Mouse (Mus musculus) erythroblast, adult 5-6 weeks (primary cell): ENCODE results near the gene Erbin. TPM values are rescaled to one million over a fixed set of nuclear protein-coding genes. Genes with fewer than 3 reads are reported as not detected.

Experiments used
- ATAC-seq: replicated peaks from 2 replicates; pipeline ENCODE4 v1.8.0; 2016; ENCODE audit warnings: moderate number of reproducible peaks, mild to moderate bottlenecking, moderate TSS enrichment, inconsistent platforms; ENCODE audit not compliant: poor library complexity, low FRiP score, severe bottlenecking
- total RNA-seq, 2 experiments: library from RNA; stranded (forward) in 1 of 2; stranded (reverse) in 1 of 2; fragments of 150-400 nt in 1 of 2; fragments of 200-764, 138-1000 nt in 1 of 2; gene quantifications; 2 replicates each; pipeline versions ENCODE4 v1.2.3 to v1.2.4; 2015 to 2017; ENCODE audit warnings: low replicate concordance in 2 of 2

Gene Erbin
- 55.4 and 57.3 TPM in 2 replicates for total RNA-seq (2015; ENCODE audit: low replicate concordance)
- 58.1 and 63.9 TPM in 2 replicates for total RNA-seq (2017; ENCODE audit: low replicate concordance)

DNA sequence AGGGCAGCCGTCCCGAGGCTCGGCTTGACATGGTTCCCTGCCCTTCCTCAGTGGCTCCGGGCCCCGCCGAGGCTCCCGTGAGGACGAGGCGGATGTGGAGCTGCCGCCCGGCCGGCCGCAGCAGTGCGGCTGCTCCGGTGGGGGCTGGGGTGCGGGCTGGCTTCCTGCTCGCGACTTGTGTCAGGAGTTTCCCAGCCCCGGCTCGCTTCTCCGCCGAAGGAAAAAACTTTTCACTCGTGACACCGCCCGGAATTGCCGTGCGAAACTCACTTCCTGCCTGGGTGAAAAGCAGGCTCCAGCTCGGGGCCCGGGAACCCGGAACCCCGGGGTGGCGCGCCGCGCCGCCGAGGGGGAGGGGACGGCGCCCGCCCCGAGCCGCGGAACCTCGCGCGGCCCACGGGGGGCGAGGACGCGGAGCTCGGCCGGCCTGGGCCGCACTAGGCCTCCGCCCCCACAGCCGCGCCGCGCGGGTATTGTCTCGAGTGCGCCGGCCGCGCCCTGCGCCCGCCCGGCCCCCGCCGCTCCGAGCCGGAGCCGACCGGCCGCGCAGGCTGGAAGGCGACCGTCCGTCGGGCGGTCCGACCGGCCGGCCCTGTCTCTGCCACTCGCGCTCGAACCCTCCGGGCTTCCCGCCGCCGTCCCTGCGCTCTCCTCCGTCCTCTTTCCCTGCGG, at the start of gene Erbin:
Gene Erbin (minus strand): TSS at position 254 of the 672 bp plus-strand sequence.
- ATAC-seq = peak; percentile 60

- ATAC-seq = no peak
Observed at GRCm38 (mm10) chr13:103969912-103970311, 49.6 kb upstream of the Erbin start.

- no peak for ATAC-seq
Observed at GRCm38 (mm10) chr13:103967987-103968386, 47.7 kb upstream of the Erbin start.

DNA sequence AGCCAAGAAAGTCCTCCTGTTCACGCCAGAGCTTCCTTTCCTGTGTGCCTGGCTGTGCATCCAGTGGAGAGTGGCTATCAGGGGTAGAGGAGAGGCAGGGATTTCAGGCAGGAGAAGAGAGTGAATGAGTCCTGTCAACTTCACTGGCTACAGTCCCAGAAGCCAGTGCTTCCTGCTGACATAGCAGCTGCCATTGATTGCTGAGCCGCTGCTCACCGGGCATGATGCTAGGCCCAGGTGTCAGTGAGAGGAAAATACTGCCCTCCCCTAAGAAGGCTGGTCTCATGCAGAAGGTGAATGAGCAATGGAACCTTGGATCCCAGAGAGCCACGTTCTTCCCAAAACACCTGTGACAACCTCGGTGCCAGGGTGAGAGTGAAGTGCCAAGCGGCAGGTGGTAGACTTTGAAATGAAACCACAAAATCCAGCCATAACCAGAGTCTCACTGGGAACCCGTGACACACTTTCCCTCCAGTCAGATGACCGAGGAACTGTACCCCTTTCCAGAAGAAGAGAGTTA, 46.4 kb upstream of the Erbin start:
- no peak for ATAC-seq

DNA sequence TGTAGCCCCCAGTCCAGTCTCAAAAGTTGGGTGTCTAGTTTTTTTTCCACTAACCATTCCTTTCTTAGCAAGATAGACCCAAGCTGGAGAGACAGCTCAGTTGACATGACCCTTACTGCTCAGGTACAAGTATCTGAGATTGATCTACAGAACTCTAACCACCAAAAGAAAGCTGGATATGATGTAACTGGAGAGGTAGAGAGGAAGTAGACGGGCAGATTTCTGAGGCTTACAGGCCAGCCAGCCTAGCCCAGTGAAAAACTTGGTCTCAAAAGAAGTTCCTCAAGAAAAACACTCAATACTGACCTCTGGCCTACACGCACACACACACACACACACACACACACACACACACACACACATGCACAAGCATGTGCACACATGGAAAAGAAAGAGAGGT, 44.9 kb upstream of the Erbin start:
- no peak for ATAC-seq

DNA sequence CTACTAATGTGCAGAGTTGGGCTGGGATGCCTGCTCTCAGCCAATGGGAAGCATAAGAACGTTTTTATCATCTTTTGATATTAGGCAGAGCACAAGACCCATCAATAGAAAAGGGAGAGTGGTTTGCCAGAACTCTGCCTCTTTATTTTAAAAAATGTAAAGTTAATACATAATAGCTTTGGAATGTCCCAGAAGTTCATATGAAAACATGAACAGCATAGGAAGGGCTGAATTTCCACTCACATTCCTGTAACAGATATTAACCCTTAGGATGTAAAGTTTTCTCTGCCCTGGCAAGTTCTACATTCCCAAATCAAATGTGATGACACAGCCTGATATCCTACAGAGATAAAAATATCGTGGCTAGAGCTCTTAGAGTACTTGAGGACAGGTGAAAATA, 42.8 kb upstream of the Erbin start:
- ATAC-seq = no peak

DNA sequence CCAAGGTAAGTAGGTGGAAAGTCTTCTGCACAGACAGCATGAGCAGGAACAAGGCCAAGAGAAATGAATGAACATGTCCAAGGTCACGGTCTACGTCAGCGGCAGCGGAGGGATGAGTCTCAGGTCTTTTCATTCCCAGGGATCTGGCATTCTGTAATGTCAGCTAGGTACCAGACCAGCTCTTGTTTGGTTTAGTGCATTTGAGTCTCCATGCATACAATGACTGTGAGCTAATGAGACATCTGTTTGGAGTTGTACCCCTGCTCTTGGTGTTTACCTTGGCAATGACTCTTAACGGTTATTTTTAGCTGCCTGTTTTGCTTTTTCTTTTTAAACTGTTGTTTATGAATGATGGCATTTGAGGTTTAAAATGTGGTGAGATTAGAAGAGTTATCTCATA, 39.5 kb upstream of the Erbin start:
- no peak for ATAC-seq

DNA sequence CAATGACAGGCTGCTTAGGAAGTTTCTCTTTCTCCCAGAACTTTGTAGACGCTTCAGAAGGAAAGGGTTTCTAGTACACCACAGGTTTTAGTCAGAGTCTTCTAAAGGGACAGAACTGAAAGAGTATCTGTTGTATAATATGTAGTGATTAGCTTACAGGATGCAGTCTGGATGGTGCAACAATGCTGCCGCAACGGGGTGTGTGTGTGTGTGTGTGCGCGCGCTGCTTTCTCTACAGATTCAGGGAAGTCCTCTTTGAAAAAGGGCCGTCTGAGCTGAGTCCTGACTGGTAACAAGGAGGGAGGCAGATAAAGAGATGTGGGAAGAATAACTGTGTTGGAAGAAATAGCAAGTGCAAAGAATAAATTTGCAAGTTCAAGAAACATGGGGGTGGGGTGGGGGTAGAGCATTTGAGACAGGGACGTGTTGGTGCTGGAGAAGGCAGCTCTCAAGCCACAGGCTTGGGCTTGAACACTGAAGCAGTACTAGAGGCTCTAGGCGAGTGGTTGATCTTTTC, 38.4 kb upstream of the Erbin start:
- no peak for ATAC-seq

- ATAC-seq = no peak
Observed at GRCm38 (mm10) chr13:103957175-103957940, 37.0 kb upstream of the Erbin start.

GRCm38 (mm10) chr13:103955652-103956051, 35.3 kb upstream of the Erbin start:
- no peak for ATAC-seq

DNA sequence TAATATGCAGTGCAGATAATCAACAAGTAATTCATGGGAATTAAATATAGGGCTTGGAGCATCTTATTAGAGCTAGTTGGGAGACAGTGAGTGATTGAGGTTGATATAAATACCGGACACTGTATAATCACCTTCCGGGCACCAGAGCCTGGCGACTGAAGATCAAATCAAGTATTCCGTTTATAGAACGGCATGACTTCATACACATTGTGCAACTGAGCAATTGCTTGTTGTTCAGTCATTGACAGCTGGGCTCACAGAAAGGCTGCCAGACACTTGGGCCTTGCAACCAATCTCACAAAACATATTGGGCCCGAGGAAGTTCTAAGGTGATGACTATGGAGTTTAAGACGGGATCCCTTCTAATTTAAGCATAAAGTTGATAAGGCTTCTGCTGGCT, 31.1 kb upstream of the Erbin start:
- ATAC-seq = no peak

DNA sequence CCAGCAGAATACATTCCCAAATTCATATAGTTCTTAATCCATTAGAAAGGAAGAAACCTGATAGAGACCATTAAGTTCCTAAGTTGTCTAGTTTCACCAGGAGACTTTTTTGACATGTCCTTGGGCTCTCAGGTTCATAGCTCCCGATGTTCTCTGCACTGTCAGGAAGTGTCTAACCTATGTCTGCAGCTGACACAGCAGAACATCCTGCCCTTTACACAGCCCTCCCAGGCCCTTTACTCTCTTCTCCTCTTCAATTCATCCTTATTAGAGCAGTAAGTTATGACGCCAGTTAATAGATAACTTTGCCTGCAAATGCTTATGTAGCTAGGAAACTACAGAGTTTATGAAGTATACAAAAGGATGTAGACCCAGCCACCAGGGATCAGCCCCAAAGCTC, 20.5 kb upstream of the Erbin start:
- ATAC-seq = no peak

- no peak for ATAC-seq
Observed at GRCm38 (mm10) chr13:103924586-103924985, 4.3 kb upstream of the Erbin start.

- ATAC-seq = no peak
Observed at GRCm38 (mm10) chr13:103923402-103924065, 3.2 kb upstream of the Erbin start.

- no peak for ATAC-seq
Observed at GRCm38 (mm10) chr13:103921831-103922380, 1.6 kb upstream of the Erbin start.

DNA sequence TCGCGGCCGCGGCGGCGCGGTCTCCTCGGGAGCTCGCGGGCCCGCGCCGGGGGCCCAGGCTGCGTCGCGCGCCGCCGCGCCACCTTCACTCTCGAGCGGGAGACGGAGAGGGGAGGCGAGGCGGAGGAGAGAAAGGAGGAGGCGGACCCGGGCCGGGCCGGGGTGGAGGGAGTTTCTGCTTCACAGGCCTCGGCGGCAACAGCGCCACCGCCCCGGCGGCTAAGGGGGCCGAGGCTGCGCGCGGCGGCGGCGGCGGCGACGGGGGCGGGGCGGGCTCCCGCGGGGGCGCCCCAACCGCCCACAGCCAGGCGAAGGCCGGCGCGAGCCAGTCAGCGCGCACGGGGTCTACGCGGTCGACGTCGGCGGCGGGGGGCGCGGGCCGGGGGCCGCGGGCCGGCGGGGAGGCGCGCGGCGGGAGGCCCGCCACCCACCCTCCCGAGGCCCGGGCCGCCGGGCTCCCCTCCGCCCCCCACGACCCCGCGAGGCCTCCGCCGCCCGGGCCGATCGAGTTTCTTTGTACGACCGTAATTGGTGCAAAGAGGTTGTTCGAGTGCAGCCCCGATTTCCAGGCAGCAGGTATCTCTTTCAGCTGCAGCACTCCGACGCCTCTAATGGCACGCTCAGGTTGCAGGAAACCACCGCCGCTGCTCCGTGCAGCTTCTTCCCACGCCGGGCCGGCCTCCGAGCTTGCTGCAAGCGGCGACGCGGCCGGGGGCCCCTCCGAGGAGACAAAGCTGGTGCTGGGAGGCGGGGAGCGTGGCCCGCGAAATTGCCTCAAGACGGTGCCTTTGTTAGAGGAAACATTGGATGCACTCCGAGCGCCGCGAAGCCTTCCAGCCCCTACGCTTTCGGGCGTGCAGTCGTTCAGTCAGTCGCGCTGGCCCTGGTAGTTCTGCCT, 868 bp upstream of the Erbin start:
- ATAC-seq = peak; percentile 63

- peak; percentile 39 for ATAC-seq
Observed at GRCm38 (mm10) chr13:103919956-103920260, 406 bp downstream of the Erbin start.

DNA sequence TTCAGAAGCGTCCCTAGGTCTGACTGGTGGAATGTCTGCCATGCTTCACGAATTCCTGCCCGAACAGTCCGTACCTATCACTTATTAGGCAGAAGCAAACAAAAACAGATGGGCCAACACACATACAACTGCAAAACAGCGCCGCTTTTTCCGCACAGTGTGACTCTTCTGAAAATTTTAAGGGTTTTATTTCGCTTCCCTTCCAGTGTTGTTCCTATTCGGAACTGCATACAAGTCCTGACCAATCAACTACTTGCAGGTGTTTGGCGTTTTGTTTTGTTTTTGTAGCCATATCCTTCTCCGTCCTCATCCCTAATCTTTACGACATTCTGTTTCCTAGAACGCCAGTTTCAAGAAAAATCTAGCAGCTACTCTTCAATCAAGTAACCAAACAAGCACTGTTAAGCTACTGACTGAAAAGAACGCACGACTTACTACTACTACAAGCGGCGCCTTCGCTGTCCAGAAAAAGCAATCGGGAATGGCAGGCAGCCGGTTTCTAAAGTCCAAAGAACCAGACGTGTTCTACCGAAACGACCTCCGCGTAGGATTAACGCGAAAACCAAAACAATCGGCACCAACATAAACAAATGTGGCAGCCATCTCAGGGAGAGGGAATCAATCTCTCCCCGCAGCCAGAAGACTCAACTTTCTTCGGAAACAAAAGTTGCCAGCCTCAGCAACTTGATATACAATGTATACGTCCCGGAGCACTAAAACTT, 919 bp downstream of the Erbin start:
- peak; percentile 64 for ATAC-seq

- ATAC-seq = no peak
Observed at GRCm38 (mm10) chr13:103918432-103918831, 1.9 kb downstream of the Erbin start.
